Mouse (Mus musculus) C2C12 (cell line): ENCODE data around the gene Agap1. TPM values are rescaled to one million over a fixed set of nuclear protein-coding genes. Genes with fewer than 3 reads are reported as not detected.

Experiments used
- H3K27me3 ChIP-seq: one replicate; pipeline ENCODE4 v1.6.1; 2011; ENCODE audit not compliant: control insufficient read depth, insufficient read depth, insufficient read length
- H3K36me3 ChIP-seq: one replicate; pipeline ENCODE4 v1.6.1; 2011; ENCODE audit not compliant: control insufficient read depth, insufficient read depth
- H3K4me3 ChIP-seq: one replicate; pipeline ENCODE4 v1.5.1; 2011; ENCODE audit warnings: mild to moderate bottlenecking, control low read depth; ENCODE audit not compliant: poor library complexity, insufficient read depth, severe bottlenecking
- H3K79me2 ChIP-seq: one replicate; pipeline ENCODE4 v1.6.1; 2011; ENCODE audit not compliant: control insufficient read depth, insufficient read depth
- H3K79me3 ChIP-seq: one replicate; pipeline ENCODE4 v1.6.1; 2011; ENCODE audit warnings: low read depth, control low read depth
- H3ac ChIP-seq: one replicate; pipeline ENCODE3; 2011; ENCODE audit warnings: low read depth; ENCODE audit not compliant: control insufficient read depth, insufficient read length
- CEBPB ChIP-seq: IDR thresholded peaks from one replicate; pipeline ENCODE4 v1.6.1; 2011; ENCODE audit warnings: low read depth, mild to moderate bottlenecking, control low read depth, moderate library complexity
- CTCF ChIP-seq: IDR thresholded peaks from one replicate; pipeline ENCODE4 v1.5.1; 2011; ENCODE audit not compliant: control insufficient read depth, insufficient read depth, insufficient read length
- FOSL1 ChIP-seq: IDR thresholded peaks from one replicate; pipeline ENCODE4 v1.8.0; 2011; ENCODE audit warnings: mild to moderate bottlenecking, low read length; ENCODE audit not compliant: poor library complexity, insufficient read depth, severe bottlenecking
- MAX ChIP-seq: IDR thresholded peaks from one replicate; pipeline ENCODE4 v1.6.1; 2011; ENCODE audit warnings: mild to moderate bottlenecking, control low read depth
- MYOD1 ChIP-seq: IDR thresholded peaks from one replicate; pipeline ENCODE4 v1.6.1; 2011; ENCODE audit warnings: low read depth; ENCODE audit not compliant: control insufficient read depth, insufficient read length
- MYOG ChIP-seq: IDR thresholded peaks from one replicate; pipeline ENCODE4 v1.6.1; 2011; ENCODE audit not compliant: control insufficient read depth, insufficient read length; ENCODE audit errors: extremely low read depth
- USF1 ChIP-seq: IDR thresholded peaks from one replicate; pipeline ENCODE4 v1.6.1; 2011; ENCODE audit warnings: low read depth, mild to moderate bottlenecking, control low read depth, moderate library complexity
- polyA plus RNA-seq: library from polyadenylated mRNA; unstranded; fragments of >200 nt; fragmentation: generic; extraction: Trizol; gene quantifications from one replicate; pipeline ENCODE4 v1.2.1, GENCODE M21; 2012; ENCODE audit warnings: missing spikeins

The Agap1 gene
- polyA plus RNA-seq, 1 experiment, result 14.0 TPM

- Histone ChIP-seq H3K27me3 (no peaks in the 10 kb centered on the region), H3K79me2 (no peaks in the 10 kb centered on the region), H3ac (no peak overlapping the region), H3K79me3 (no peaks in the 10 kb centered on the region), H3K36me3 (peaks cover 14% of the 10 kb centered on the region), H3K4me3 (no peak overlapping the region)
- no peak for TF ChIP-seq USF1
- TF ChIP-seq CTCF, result no peak
- TF ChIP-seq MYOG, result no peak
- TF ChIP-seq MAX, result no peak
- no peak for TF ChIP-seq FOSL1
- no peak for TF ChIP-seq MYOD1
- TF ChIP-seq CEBPB, result no peak
Measured at GRCm38 (mm10) chr1:89742359-89742758, 287.8 kb downstream of the Agap1 start.

- Histone ChIP-seq H3K36me3 (peaks cover 14% of the 10 kb centered on the region), H3K79me2 (no peaks in the 10 kb centered on the region), H3K79me3 (no peaks in the 10 kb centered on the region), H3ac (no peak overlapping the region), H3K4me3 (no peak overlapping the region), H3K27me3 (no peaks in the 10 kb centered on the region)
- TF ChIP-seq CEBPB (no peak), USF1 (no peak), MAX (no peak), CTCF (no peak), MYOG (no peak), MYOD1 (no peak), FOSL1 (no peak)
Measured at GRCm38 (mm10) chr1:89746171-89746570, 291.6 kb downstream of the Agap1 start.

- Histone ChIP-seq H3K79me2 (no peaks in the 10 kb centered on the region), H3ac (no peak overlapping the region), H3K4me3 (no peak overlapping the region), H3K27me3 (no peaks in the 10 kb centered on the region), H3K79me3 (no peaks in the 10 kb centered on the region), H3K36me3 (peaks cover 13% of the 10 kb centered on the region)
- TF ChIP-seq FOSL1 (no peak), MYOD1 (no peak)
Measured at GRCm38 (mm10) chr1:89749666-89750065, 295.1 kb downstream of the Agap1 start.

GRCm38 (mm10) chr1:89750495-89750894, 295.9 kb downstream of the Agap1 start:
- H3ac ChIP-seq, result no peak overlapping the region
- TF ChIP-seq USF1 (no peak), MYOG (no peak), FOSL1 (no peak), CEBPB (no peak), MYOD1 (no peak), MAX (no peak), CTCF (no peak)

GRCm38 (mm10) chr1:89750921-89751320, 296.3 kb downstream of the Agap1 start:
- no peak for TF ChIP-seq MYOD1
- TF ChIP-seq CEBPB, result no peak
- no peak for TF ChIP-seq USF1
- no peak for TF ChIP-seq CTCF
- TF ChIP-seq FOSL1, result no peak
- no peak overlapping the region for H3K4me3 ChIP-seq
- H3ac ChIP-seq, result no peak overlapping the region
- H3K79me2 ChIP-seq, result no peaks in the 10 kb centered on the region
- no peaks in the 10 kb centered on the region for H3K79me3 ChIP-seq
- H3K36me3 ChIP-seq, result peaks cover 9% of the 10 kb centered on the region
- no peaks in the 10 kb centered on the region for H3K27me3 ChIP-seq

More at GRCm38 (mm10) chr1:89750495-89750894, 295.9 kb downstream of the Agap1 start:
- Histone ChIP-seq H3K36me3 (peaks cover 9% of the 10 kb centered on the region), H3K79me2 (no peaks in the 10 kb centered on the region), H3K4me3 (no peak overlapping the region), H3K79me3 (no peaks in the 10 kb centered on the region), H3K27me3 (no peaks in the 10 kb centered on the region)

- Histone ChIP-seq H3K79me2 (no peaks in the 10 kb centered on the region), H3K4me3 (no peak overlapping the region), H3K36me3 (peaks cover 9% of the 10 kb centered on the region), H3K79me3 (no peaks in the 10 kb centered on the region), H3ac (no peak overlapping the region), H3K27me3 (no peaks in the 10 kb centered on the region)
- TF ChIP-seq FOSL1, result no peak
Measured at GRCm38 (mm10) chr1:89751344-89751743, 296.7 kb downstream of the Agap1 start.

GRCm38 (mm10) chr1:89752659-89753058, 298.1 kb downstream of the Agap1 start:
- Histone ChIP-seq H3K79me3 (no peaks in the 10 kb centered on the region), H3ac (no peak overlapping the region), H3K27me3 (no peaks in the 10 kb centered on the region), H3K79me2 (no peaks in the 10 kb centered on the region), H3K36me3 (no peaks in the 10 kb centered on the region), H3K4me3 (no peak overlapping the region)
- TF ChIP-seq FOSL1 (no peak), USF1 (no peak), MYOG (no peak), CTCF (no peak), CEBPB (no peak), MAX (no peak)
